7 mouse cellular contexts compared by ENCODE assay signal in the genomic region with DNA sequence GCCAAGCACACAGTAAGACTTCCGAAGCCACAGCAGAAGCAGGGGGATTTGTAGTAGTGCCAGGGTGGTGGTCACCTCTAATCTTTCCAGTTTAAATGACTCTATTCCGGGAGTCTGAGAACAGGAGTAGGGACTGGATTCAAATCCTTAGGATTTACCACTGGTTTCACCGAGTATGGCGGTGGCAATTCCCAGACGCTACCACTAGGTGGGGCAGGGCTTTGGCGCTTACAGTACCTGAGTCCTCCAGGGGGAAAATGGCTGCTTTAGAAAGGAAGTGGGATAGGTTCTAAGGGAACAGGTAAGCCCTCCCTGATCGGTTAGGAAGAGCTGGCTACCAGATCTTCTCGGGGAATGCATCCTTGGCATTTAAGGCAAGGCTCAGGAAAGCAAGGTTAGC. TPM values are rescaled to one million over a fixed set of nuclear protein-coding genes. Genes with fewer than 3 reads are reported as not detected.
DNase-seq lines count a peak whose midpoint lies in the region; ATAC-seq and TF ChIP-seq lines count a peak whose summit lies in the region.

No protein-coding gene starts in this region.

- H3K4me3 ChIP-seq in kidney, postnatal 0 days (replicated peaks; ENCODE audit: low read depth, low read length): no peak overlapping the region
- no peak overlapping the region for H3K4me3 ChIP-seq in kidney, embryonic 14.5 days (ENCODE audit: low read length)
- H3K4me3 ChIP-seq in G1E (ENCODE audit: low read depth, low read length): no peak overlapping the region

- H3K4me1 ChIP-seq in kidney, postnatal 0 days (replicated peaks; ENCODE audit: insufficient read depth, low read length): no peaks in the 10 kb centered on the region
- no peaks in the 10 kb centered on the region for H3K4me1 ChIP-seq in kidney, embryonic 14.5 days (ENCODE audit: control insufficient read depth, insufficient read depth, low read length)
- H3K4me1 ChIP-seq in G1E (ENCODE audit: insufficient read depth, low read depth, low read length): no peaks in the 10 kb centered on the region

- peak; percentile 71 for TF ChIP-seq CTCF in kidney, postnatal 0 days (IDR thresholded peaks at IDR 0.05; ENCODE audit: low read depth)
- peak; percentile 87 for TF ChIP-seq CTCF in G1E (IDR thresholded peaks at IDR 0.05; ENCODE audit: low read depth, low read length)

- H3K27me3 ChIP-seq in kidney, postnatal 0 days (ENCODE audit: insufficient read depth, low read length): no peaks in the 10 kb centered on the region
- no peaks in the 10 kb centered on the region for H3K27me3 ChIP-seq in kidney, embryonic 14.5 days (ENCODE audit: control insufficient read depth, insufficient read depth, low read length)
- H3K27me3 ChIP-seq in G1E (ENCODE audit: insufficient read depth, low read length): peaks cover 6% of the 10 kb centered on the region; the same call in 1 of the 2 replicates

- H3K9me3 ChIP-seq in kidney, postnatal 0 days (replicated peaks; ENCODE audit: low read length): no peaks in the 10 kb centered on the region
- H3K9me3 ChIP-seq in kidney, embryonic 14.5 days (ENCODE audit: control insufficient read depth, low read length): no peaks in the 10 kb centered on the region
- no peaks in the 10 kb centered on the region for H3K9me3 ChIP-seq in G1E (replicated peaks)

- WGBS in kidney, postnatal 0 days: 47% methylated on average over 8 of the region's 8 CpGs
- 47% methylated on average over 8 of the region's 8 CpGs for WGBS in kidney, embryonic 14.5 days

- no peaks in the 10 kb centered on the region for H3K36me3 ChIP-seq in kidney, postnatal 0 days (ENCODE audit: insufficient read depth, low read length)
- H3K36me3 ChIP-seq in kidney, embryonic 14.5 days (ENCODE audit: control insufficient read depth, insufficient read depth, low read length): no peaks in the 10 kb centered on the region
- H3K36me3 ChIP-seq in G1E (replicated peaks): no peaks in the 10 kb centered on the region

- H3K27ac ChIP-seq in kidney, postnatal 0 days: no peak overlapping the region
- H3K27ac ChIP-seq in kidney, embryonic 14.5 days (ENCODE audit: low read depth, low read length): no peak overlapping the region

- no peak for ATAC-seq in kidney, postnatal 0 days (replicated peaks; ENCODE audit: low FRiP score, low read depth)
- ATAC-seq in kidney, embryonic 14.5 days (ENCODE audit: low FRiP score, low TSS enrichment): no peak
- ATAC-seq in G1E (ENCODE audit: extremely low read depth, insufficient number of reproducible peaks, low FRiP score, poor library complexity, severe bottlenecking): no peak

- H3K4me2 ChIP-seq in kidney, postnatal 0 days (ENCODE audit: low read length): no peak overlapping the region
- no peak overlapping the region for H3K4me2 ChIP-seq in kidney, embryonic 14.5 days (replicated peaks; ENCODE audit: low read depth, low read length)

- no peak overlapping the region for H3K9ac ChIP-seq in kidney, postnatal 0 days (ENCODE audit: low read depth, low read length)
- no peak overlapping the region for H3K9ac ChIP-seq in kidney, embryonic 14.5 days (ENCODE audit: low read depth, low read length)

- no peak for DNase-seq in kidney, postnatal 0 days (ENCODE audit: low spot score)
- DNase-seq in CD4-positive helper T cell, adult 2 months (ENCODE audit: low read depth, low spot score): peak; percentile 30
- DNase-seq in G1E (ENCODE audit: low spot score): peak; percentile 44
- DNase-seq in embryo, embryonic 11 days: peak; percentile 63
- DNase-seq in naive thymus-derived CD4-positive, alpha-beta T cell, adult 2 months (ENCODE audit: low read depth): peak; percentile 55
- no peak for DNase-seq in urinary bladder, postnatal 4 days (ENCODE audit: low spot score in 2 of 2)

RNA-seq across cellular contexts. Expression of gene Hnf1b, which starts 17.5 kb away (rescaled TPM):
- 88.8 and 92.6 TPM in 2 replicates for polyA plus RNA-seq in kidney, postnatal 0 days (2015; fragmentation: Nextera tagmentation; extraction: Ambion mirVana)
- polyA plus RNA-seq in kidney, embryonic 14.5 days (2014; fragmentation: Nextera tagmentation; extraction: Ambion mirVana): 51.6 and 84.2 TPM in 2 replicates
- not detected in 2 replicates for total RNA-seq in G1E (2014; fragmentation: Nextera tagmentation)
- total RNA-seq in G1E (2017): 0.22 TPM in 1 of 2 replicates, not detected in the other
- polyA plus RNA-seq in G1E (2012): not detected in 2 replicates

Comparison
In these comparisons a context has a peak if more than half of its experiments do, and no peak if none do; other contexts are left out.
1. DNase-seq: peak in CD4-positive helper T cell, adult 2 months (single experiment), G1E (single experiment), embryo, embryonic 11 days (single experiment) and naive thymus-derived CD4-positive, alpha-beta T cell, adult 2 months (single experiment); none in kidney, postnatal 0 days (single experiment) and urinary bladder, postnatal 4 days (0 of 2).
2. RNA of gene Hnf1b, which starts 17.5 kb away (polyA plus RNA-seq): 88.8 to 92.6 TPM in kidney, postnatal 0 days and 51.6 to 84.2 TPM in kidney, embryonic 14.5 days; not detected in G1E; every median in the first group is over 10 times any median in the second.